In genomic region chr10:95093266-95093665, GRCm38 (mm10) we compare ENCODE assay signal across 24 mouse cellular contexts.
DNase-seq lines count a peak whose midpoint lies in the region; ATAC-seq and TF ChIP-seq lines count a peak whose summit lies in the region.
"Had no signal": no experiment of that assay in that cellular context is flagged by ENCODE, and none has a peak within 500 bp of the region (broad histone marks: within the 10 kb centered on the region; RNA-seq: fewer than 3 reads in every experiment).

No protein-coding gene starts in this region.

- H3K4me2 ChIP-seq in forebrain, embryonic 14.5 days (ENCODE audit: low read length) = no peak overlapping the region
- no peak overlapping the region for H3K4me2 ChIP-seq in forebrain, embryonic 16.5 days (ENCODE audit: low read length)
- no peak overlapping the region for H3K4me2 ChIP-seq in kidney, postnatal 0 days (ENCODE audit: low read length)
- no peak overlapping the region for H3K4me2 ChIP-seq in hindbrain, embryonic 11.5 days (replicated peaks; ENCODE audit: low read depth, low read length)
- H3K4me2 ChIP-seq: embryonic facial prominence, embryonic 15.5 days; heart, embryonic 13.5 days; hindbrain, embryonic 12.5 days; kidney, embryonic 15.5 days had no signal

- no peak for TF ChIP-seq CTCF in kidney, postnatal 0 days (IDR thresholded peaks at IDR 0.05; ENCODE audit: low read depth)
- TF ChIP-seq CTCF in brain, embryonic 14.5 days (IDR thresholded peaks at IDR 0.05; ENCODE audit: borderline replicate concordance, extremely low read depth, insufficient read depth, insufficient read length) = no peak

- 9% methylated on average over 5 of the region's 5 CpGs for WGBS in forebrain, embryonic 14.5 days
- WGBS in forebrain, embryonic 16.5 days = 10% methylated on average over 5 of the region's 5 CpGs
- WGBS in kidney, postnatal 0 days = 33% methylated on average over 5 of the region's 5 CpGs
- WGBS in hindbrain, embryonic 11.5 days = 41% methylated on average over 5 of the region's 5 CpGs

- H3K9me3 ChIP-seq in forebrain, embryonic 14.5 days (replicated peaks; ENCODE audit: control insufficient read depth, low read length) = no peaks in the 10 kb centered on the region
- no peaks in the 10 kb centered on the region for H3K9me3 ChIP-seq in forebrain, embryonic 16.5 days (ENCODE audit: control insufficient read depth, low read length)
- H3K9me3 ChIP-seq in kidney, postnatal 0 days (replicated peaks; ENCODE audit: low read length) = no peaks in the 10 kb centered on the region
- no peaks in the 10 kb centered on the region for H3K9me3 ChIP-seq in hindbrain, embryonic 11.5 days (ENCODE audit: control insufficient read depth, low read length)
- H3K9me3 ChIP-seq: embryonic facial prominence, embryonic 15.5 days; forebrain, embryonic 10.5 days; G1E; heart, embryonic 13.5 days; hindbrain, embryonic 12.5 days; kidney, embryonic 15.5 days had no signal

- H3K27ac ChIP-seq in forebrain, embryonic 14.5 days (ENCODE audit: low read depth, low read length) = no peak overlapping the region
- no peak overlapping the region for H3K27ac ChIP-seq in forebrain, embryonic 16.5 days (ENCODE audit: low read length)
- no peak overlapping the region for H3K27ac ChIP-seq in kidney, postnatal 0 days
- no peak overlapping the region for H3K27ac ChIP-seq in hindbrain, embryonic 11.5 days (ENCODE audit: low read depth, low read length)
- H3K27ac ChIP-seq: embryonic facial prominence, embryonic 15.5 days; forebrain, embryonic 10.5 days; gastrocnemius, adult 2 months; heart, embryonic 13.5 days; hindbrain, embryonic 12.5 days; kidney, embryonic 15.5 days had no signal

- TF ChIP-seq POLR2A in brain, embryonic 14.5 days (IDR thresholded peaks at IDR 0.05; ENCODE audit: borderline replicate concordance, extremely low read depth, insufficient read depth, insufficient read length, poor library complexity, severe bottlenecking) = no peak

- H3K4me1 ChIP-seq in forebrain, embryonic 14.5 days (ENCODE audit: control insufficient read depth, insufficient read depth, low read length) = 0 out of 2 replicates have a peak, but pooled peaks cover 5% of the 10 kb centered on the region
- H3K4me1 ChIP-seq in forebrain, embryonic 16.5 days (replicated peaks; ENCODE audit: control insufficient read depth, insufficient read depth, low read length) = peaks cover 2% of the 10 kb centered on the region
- no peaks in the 10 kb centered on the region for H3K4me1 ChIP-seq in kidney, postnatal 0 days (replicated peaks; ENCODE audit: insufficient read depth, low read length)
- H3K4me1 ChIP-seq in hindbrain, embryonic 11.5 days (replicated peaks; ENCODE audit: control insufficient read depth, insufficient read depth, low read length) = no peaks in the 10 kb centered on the region

- no peak overlapping the region for H3K9ac ChIP-seq in forebrain, embryonic 14.5 days (ENCODE audit: low read length)
- H3K9ac ChIP-seq in forebrain, embryonic 16.5 days (replicated peaks; ENCODE audit: low read depth, low read length) = no peak overlapping the region
- H3K9ac ChIP-seq in kidney, postnatal 0 days (ENCODE audit: low read depth, low read length) = no peak overlapping the region
- no peak overlapping the region for H3K9ac ChIP-seq in hindbrain, embryonic 11.5 days (ENCODE audit: low read depth, low read length)
- H3K9ac ChIP-seq: embryonic facial prominence, embryonic 15.5 days; heart, embryonic 13.5 days; hindbrain, embryonic 12.5 days; kidney, embryonic 15.5 days had no signal

- peak; percentile 38 for DNase-seq in forebrain, embryonic 14.5 days (ENCODE audit: low spot score)
- DNase-seq in kidney, postnatal 0 days (ENCODE audit: low spot score) = no peak
- DNase-seq in kidney, postnatal 10 days = no peak
- DNase-seq in brain, embryonic 14.5 days (ENCODE audit: low read depth) = peak; percentile 54
- DNase-seq in cerebellum, adult 11 months = no peak
- DNase-seq in hindbrain, embryonic 11.5 days (ENCODE audit: low spot score) = no peak
- DNase-seq: adrenal gland, adult 2 months; adrenal gland, postnatal 25 days; cerebellum, adult 8-10 months; cerebellum, postnatal 14 days; gastrocnemius, adult 2 months; gastrocnemius, postnatal 25 days; heart, postnatal 36 days had no signal

- no peaks in the 10 kb centered on the region for H3K36me3 ChIP-seq in forebrain, embryonic 14.5 days (ENCODE audit: control insufficient read depth, insufficient read depth, low read length)
- no peaks in the 10 kb centered on the region for H3K36me3 ChIP-seq in forebrain, embryonic 16.5 days (ENCODE audit: control insufficient read depth, insufficient read depth)
- no peaks in the 10 kb centered on the region for H3K36me3 ChIP-seq in kidney, postnatal 0 days (ENCODE audit: insufficient read depth, low read length)
- H3K36me3 ChIP-seq in hindbrain, embryonic 11.5 days (ENCODE audit: control insufficient read depth, insufficient read depth, low read length) = no peaks in the 10 kb centered on the region
- H3K36me3 ChIP-seq: embryonic facial prominence, embryonic 15.5 days; forebrain, embryonic 10.5 days; G1E; heart, embryonic 13.5 days; hindbrain, embryonic 12.5 days; kidney, embryonic 15.5 days had no signal

- no peak overlapping the region for H3K4me3 ChIP-seq in forebrain, embryonic 14.5 days (ENCODE audit: low read depth, low read length)
- H3K4me3 ChIP-seq in forebrain, embryonic 16.5 days (replicated peaks; ENCODE audit: low read length) = no peak overlapping the region
- no peak overlapping the region for H3K4me3 ChIP-seq in kidney, postnatal 0 days (replicated peaks; ENCODE audit: low read depth, low read length)
- H3K4me3 ChIP-seq in hindbrain, embryonic 11.5 days (ENCODE audit: low read depth, low read length) = no peak overlapping the region
- H3K4me3 ChIP-seq: embryonic facial prominence, embryonic 15.5 days; erythroblast, embryonic 14.5 days; forebrain, embryonic 10.5 days; gastrocnemius, adult 2 months; heart, embryonic 13.5 days; hindbrain, embryonic 12.5 days; kidney, embryonic 15.5 days had no signal

- no peaks in the 10 kb centered on the region for H3K27me3 ChIP-seq in forebrain, embryonic 14.5 days (replicated peaks; ENCODE audit: control insufficient read depth, insufficient read depth, low read length)
- no peaks in the 10 kb centered on the region for H3K27me3 ChIP-seq in forebrain, embryonic 16.5 days (replicated peaks; ENCODE audit: control insufficient read depth, insufficient read depth, low read length)
- no peaks in the 10 kb centered on the region for H3K27me3 ChIP-seq in kidney, postnatal 0 days (ENCODE audit: insufficient read depth, low read length)
- no peaks in the 10 kb centered on the region for H3K27me3 ChIP-seq in hindbrain, embryonic 11.5 days (ENCODE audit: control insufficient read depth, insufficient read depth, low read length)
- H3K27me3 ChIP-seq: embryonic facial prominence, embryonic 15.5 days; heart, embryonic 13.5 days had no signal

- no peak for ATAC-seq in forebrain, embryonic 14.5 days
- ATAC-seq in forebrain, embryonic 16.5 days = no peak; the same call in 1 of the 2 replicates
- ATAC-seq in kidney, postnatal 0 days (replicated peaks; ENCODE audit: low FRiP score, low read depth) = peak; percentile 68; the same call in 1 of the 2 replicates
- ATAC-seq in hindbrain, embryonic 11.5 days (ENCODE audit: low FRiP score) = no peak
- ATAC-seq: activated CD4-positive, CD25-positive, alpha-beta regulatory T cell, adult 4 months; hindbrain, embryonic 16.5 days; inflammation-experienced regulatory T-cells, adult 6 months had no signal

Comparison
In these comparisons a context has a peak if more than half of its experiments do, and no peak if none do; other contexts are left out.
1. DNase-seq: peak in forebrain, embryonic 14.5 days (single experiment) and brain, embryonic 14.5 days (single experiment); none in kidney, postnatal 0 days (single experiment), kidney, postnatal 10 days (single experiment), cerebellum, adult 11 months (single experiment) and hindbrain, embryonic 11.5 days (single experiment).